Mouse (Mus musculus) cerebellum, postnatal 4 days (tissue): ENCODE measurements around the gene 1700001P01Rik.
"Not testable (repeated sequence)": the region's sequence is repeated elsewhere in the genome, so short reads cannot be mapped to it uniquely, and the experiment has no call there.

ENCODE experiments used
- DNase-seq, 2 experiments: peaks; one replicate each; pipeline ENCODE4 v3.0.0; 2022; ENCODE audit warnings: low spot score in 2 of 2, mixed read lengths in 1 of 2

Gene 1700001P01Rik

DNA sequence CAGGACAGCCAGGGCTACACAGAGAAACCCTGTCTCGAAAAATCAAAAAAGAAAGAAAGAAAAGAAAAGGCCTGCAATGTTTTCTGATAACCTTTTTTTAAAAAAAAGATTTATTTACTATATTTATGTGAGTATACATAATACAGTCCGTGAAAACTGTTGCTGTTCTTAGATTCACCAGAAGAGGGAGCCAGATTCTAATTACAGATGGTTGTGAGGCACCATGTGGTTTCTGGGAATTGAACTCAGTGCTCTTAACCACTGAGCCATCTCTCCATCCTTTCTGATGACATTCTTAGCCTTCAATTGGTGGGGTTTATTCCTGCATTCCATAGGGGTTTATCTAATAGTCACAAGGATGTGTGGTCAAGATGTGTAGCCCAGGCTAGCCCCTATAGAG lies 17.4 kb upstream of the 1700001P01Rik start:
- DNase-seq = no peak

DNA sequence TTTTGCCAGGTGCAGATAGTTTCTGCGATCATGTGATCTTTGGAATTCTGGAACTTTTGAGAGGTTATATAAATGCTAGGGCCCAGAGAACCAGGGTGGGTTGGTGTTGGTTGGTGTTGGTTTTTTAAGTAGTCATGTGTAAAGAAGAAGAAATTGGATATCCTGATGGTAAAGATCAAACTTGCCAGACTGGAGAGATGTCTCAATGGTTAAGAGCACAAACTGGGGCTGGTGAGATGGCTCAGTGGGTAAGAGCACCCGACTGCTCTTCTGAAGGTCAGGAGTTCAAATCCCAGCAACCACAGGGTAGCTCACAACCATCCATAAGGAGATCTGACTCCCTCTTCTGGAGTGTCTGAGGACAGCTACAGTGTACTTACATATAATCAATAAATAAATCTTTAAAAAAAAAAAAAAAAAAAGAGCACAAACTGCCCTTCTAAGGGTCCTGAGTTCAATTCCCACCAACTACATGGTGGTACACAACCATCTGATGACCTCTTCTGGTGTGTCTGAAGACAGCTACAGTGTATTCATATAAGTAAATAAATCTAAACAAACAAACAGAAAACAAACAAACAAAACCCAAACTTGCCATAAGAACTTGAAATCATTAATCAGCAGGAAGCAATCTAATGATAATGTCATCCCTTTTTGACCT lies 15.2 kb upstream of the 1700001P01Rik start:
- not testable (repeated sequence) for DNase-seq

DNA sequence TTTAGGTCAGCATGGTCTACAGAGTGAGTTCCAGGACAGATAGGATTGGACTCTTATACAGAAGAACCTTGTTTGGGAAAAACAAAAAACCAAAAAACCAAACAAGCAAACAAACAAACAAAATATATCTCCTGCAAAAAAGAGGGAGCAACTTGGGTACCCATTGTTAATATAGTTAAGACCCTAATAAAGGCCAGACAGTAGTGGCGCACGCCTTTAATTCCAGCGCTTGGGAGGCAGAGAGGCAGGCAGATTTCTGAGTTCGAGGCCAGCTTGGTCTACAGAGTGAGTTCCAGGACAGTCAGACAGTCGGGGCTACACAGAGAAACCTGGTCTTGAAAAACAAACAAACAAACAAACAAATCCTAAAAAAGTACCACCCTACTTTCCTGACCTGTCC lies 14.0 kb upstream of the 1700001P01Rik start:
- DNase-seq = no peak

DNA sequence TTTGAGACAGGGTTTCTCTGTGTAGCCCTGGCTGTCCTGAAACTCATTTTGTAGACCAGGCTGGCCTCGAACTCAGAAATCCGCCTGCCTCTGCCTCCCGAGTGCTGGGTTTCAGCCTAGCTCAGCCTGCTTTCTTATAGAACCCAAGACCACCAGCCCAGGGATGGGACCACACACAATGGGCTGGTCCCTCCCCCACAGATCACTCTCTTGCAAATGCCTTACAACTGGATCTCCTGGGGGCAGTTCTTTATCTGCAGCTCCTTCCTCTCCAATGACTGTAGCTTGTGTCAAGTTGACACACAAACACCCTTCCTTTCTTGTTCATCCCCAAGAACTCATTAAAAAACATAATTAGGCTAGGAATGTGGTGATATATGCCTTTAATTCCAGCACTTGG lies 12.2 kb upstream of the 1700001P01Rik start:
- no peak for DNase-seq

DNA sequence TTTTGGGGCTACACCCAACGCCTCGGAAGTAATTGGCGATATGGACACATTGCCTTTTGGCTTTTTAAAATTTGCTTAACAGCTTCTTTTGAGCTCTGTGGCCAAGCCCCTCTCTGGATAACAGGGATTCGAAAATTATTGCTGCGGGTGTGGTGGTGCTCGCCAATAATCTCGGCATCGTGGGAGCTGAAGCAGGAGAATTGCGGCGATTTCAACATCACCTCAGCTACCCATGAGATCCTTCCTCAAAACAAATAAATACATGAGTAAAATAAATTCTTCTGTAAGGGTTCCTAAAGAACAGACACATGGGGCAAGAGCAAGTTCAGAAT lies 6.8 kb upstream of the 1700001P01Rik start:
- no peak for DNase-seq

DNA sequence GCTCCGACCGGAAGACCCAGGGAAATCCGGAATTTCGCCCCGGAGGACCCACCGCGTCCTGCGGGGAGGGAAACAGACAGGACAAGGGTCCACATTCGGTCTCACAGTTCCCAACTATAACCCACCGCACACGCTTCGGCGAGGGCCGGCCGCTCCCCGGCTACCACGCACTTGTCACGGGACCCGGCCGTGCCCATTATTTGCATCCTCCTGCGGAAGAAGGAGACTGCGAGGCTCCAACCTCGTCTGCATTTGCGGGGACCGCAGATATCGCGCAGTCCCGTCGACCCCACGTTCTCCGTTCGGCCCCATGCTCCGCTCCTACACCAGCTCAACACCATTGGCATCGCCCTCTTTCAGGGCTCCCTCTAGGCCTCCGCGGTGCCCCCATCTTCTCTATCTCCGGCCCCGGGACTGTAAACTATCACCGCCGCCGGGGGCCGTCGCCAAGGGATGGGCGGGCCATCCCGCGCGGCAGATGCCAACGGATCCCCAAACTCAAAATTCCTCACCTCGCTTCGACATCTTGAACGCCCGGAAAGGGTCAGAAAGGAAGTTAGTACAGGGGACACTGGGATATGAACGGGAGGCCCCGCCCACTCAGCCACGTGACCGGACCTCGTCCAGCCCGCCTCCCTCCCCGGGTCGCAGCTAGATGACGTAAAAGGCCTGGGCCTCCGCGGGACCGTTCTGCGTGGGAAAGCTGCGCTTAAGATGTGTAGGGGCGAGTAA lies 6.3 kb upstream of the 1700001P01Rik start, which contains the start of gene Rpl23:
Gene Rpl23 (minus strand): TSS at position 606 of the 732 bp plus-strand sequence.
- DNase-seq = peak; percentile 99 to 100

DNA sequence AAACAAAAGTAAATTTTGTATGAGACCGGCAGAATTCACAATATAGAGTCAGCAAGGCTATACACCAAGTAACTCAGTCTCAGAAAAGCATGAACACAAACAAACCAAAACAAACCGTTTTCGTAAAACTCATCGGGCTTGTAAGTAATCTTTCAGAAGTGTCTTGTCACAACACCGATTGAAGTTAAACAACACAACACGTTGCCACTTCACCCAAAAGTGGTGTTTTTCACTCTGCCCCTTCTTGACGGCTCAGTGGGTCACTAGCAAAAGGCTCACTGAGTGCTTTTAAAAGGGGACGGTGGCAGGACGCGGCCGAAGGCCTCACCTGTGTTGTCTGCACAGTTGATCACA lies 5.7 kb upstream of the 1700001P01Rik start:
- DNase-seq = no peak

DNA sequence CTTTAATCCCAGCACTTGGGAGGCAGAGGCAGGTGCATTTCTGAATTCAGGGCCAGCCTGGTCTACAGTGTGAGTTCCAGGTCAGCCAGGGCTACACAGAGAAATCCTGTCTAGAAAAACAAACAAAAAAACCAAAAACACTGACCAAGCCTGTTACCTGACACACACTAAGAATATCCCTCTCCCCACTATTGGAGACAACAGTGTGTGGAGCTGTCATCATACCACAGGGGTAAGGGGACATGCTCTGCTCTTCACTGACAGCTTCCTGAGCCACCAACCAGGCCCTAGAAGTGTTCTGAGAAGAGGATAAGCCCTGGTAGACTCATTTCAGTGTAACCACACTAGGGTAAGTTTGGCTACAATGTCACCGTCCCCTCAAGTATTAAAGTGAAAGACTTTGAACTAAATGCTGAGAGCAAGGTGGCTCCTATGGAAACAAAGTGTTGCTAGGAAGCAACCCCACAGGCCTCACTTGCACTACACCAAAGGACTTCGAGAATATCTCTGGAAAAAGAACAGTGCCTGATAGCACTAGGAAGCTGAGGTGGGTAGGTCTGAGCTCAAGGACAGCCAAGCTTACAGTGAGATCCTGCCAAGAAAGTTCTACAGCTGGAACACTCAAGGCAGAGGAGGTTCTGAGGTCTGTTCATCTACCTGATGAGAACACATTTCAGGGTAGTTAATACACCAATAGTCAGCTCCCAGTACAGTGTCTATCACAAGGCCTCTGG lies 4.4 kb upstream of the 1700001P01Rik start:
- DNase-seq = no peak

DNA sequence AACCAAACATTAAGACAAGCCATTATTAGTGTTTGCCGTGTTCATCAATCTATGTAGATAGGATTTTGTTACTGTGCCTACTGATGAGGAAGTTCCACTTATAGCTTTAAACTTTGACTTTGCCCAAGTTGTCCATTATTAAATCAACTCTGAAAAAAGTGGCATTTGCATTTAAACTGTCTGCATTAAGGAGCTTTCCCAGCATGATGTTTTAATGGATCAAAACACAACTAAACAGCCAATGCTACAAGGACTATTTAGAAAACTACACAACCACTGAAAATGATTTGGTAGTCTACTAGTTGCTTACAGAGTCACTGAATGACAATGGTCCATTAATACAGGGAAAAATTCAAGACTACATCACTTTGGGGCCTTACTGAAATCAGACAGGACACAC lies 3.2 kb upstream of the 1700001P01Rik start:
- no peak for DNase-seq

DNA sequence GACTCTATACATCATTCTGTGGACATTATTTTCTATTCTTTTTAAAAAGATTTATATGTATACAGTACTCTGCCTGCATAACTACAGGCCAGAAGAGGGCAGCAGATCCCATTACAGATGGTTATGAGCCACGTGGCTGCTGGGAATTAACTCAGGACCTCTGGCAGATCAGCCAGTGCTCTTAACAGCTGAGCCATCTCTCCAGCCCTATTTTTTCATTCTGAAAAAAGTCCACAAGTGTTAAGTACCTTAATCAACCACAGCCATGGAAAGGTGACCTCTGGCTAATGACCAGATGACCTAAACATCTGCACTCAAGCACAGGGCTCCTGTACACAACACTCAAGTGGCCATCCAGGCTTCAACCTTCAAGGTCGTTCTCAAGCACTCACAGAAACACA lies 1.4 kb upstream of the 1700001P01Rik start:
- no peak for DNase-seq

DNA sequence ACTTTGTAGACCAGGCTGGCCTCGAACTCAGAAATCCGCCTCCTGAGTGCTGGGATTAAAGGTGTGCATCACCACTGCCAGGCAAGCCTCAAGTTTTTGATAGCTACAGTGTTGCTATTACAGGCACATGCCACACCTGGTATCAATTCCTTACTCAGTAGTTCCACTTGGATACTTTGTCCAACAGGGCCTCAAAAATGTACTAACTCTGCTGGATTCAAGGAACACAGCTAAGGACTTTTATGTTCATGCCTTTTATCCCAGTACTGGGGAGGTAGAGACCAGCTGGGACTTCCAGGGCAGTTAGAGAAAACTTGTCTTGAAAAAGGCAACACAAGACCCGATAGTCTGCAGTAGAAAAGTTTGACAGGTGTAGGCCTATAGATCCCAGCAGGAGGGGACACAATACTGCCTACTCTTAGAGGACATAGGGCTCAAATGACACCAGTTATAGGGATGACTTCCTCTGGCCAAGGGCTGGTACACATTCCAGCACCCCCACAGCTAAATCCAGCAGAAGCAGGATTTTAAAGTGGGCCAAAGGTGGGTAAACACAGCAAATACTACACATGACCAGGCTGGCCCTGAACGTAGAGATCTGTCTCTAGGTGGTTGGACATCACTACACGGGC lies 895 bp upstream of the 1700001P01Rik start:
- no peak for DNase-seq

DNA sequence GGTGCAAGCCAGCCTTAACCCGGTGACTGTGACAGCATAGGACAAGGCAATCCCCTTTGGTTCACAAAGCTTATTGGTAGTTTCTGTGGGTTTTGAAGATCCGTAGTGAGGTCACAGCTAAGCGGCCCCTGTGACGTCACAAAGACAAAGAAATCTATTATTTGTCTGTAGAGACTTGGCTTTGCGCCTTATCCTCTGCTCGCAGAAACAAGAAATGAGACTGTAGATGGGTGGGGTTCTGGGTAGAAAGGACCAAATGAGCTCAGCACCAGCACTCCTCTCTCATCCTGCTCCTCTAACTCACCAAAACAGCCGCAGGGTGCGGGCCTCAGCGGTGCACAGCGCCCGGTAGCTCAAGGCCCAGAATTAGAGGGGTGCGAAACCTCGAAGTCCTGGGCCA lies 532 bp downstream of the 1700001P01Rik start:
- DNase-seq = no peak

DNA sequence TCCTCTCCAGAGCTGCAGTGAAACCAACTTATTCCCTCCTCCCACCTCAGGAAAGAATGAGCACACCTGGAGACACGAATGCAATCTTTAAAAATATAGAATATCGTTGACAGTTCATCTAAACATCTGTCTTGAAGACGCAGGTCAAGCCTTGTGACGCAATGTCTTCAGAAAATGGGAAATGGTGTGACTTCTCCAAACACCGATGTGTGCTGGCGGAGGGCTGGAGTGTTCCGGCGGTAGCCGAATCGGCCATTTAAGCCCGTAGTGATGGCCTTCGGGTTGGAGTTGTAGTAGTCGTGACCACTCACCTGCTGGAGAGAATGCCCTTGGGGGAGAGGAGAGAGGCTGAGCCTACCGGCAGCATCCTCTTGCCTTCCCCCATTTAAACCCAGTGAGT lies 4.3 kb downstream of the 1700001P01Rik start:
- no peak for DNase-seq

DNA sequence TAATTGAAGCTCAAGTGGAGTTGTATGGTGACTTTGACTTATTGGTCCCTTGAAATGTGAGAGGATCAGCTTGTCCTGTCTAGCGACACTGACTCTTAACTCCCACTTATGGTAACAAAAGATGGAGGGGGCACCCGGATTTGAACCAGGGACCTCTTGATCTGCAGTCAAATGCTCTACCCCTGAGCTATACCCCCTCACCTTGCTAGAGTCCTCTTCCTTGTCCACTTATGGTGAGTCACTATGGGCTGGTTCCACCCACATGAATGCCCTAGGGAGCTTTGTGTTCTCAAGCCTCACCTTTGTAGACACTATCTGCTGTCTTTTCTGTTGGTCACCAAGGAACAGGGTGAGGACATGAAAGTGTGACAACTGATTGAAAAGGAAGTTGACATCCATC lies 6.0 kb downstream of the 1700001P01Rik start:
- DNase-seq = no peak

DNA sequence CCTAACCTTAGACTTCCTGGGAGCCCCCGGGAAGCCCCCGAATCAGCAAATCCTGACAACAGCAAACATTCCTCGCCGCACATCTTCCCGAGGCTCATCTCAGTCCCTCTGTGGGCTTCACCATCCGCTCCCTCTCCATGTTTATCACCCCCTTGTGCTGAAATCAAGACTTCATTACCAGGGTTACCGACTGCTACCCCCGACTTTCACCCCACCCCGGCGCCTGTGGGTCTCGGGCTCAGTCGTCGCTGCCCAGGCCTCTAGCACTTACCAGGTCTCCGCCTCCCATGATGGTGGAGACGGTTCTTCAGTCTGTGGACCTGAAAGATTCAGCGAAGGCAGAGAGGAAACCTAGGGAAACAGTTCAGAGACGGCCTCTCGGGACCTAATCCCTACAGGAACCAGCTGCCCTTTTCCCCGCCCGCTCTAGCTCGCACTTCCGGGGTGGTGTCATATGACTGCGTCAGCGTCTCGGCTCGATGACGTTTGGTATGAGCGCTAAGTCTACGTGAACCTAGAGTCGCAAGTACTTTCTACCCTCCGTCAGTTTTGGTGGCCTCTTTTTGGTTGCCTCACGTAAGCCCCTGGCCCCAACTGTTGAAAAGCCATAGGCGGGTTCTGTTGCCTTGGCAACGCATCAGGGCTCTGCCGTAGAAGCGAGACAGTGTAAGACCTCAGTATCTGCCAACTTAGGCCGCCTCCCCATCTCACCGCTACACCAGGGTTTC lies 9.4 kb downstream of the 1700001P01Rik start, which contains the start of gene Cwc25:
Gene Cwc25 (minus strand): TSS at position 403 of the 728 bp plus-strand sequence.
- peak; percentile 89 to 93 for DNase-seq

DNA sequence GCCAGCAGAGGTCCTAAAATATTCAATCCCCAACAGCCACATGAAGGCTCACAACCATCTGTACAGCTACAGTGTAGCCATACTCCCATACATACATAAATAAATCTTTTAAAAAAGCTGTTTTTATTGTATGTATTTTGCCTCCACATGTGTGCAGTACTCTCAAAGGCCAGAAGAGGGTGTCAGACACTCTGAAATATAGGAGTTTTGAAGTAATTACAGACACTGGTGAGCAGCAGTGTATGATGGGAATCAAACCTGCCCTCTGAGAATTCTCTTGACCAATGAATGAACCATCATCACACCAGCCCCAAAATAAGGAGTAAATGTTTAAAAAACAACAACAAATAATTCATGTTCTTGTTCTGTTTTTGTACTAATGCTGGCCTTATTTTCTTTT lies 14.1 kb downstream of the 1700001P01Rik start:
- no peak for DNase-seq

DNA sequence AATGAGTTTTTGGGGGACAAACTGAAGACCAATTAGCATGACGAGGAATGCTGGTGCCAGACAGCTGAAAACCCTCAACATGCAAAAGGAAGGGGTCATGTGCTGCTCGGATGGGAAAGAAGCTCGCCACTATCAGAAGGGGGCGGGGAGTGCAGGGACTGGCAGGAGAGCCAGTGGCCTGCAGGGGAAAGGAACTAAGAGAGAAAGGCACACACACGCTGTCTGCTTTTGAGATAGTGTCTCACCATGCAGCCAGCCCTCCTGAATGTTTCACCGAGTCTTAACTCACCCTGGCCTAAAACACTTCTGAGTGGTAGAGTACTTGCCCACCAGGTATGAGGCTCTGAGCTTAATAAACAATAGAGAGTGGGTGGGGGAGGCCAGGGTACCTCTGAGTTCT lies 16.8 kb downstream of the 1700001P01Rik start:
- DNase-seq = no peak

DNA sequence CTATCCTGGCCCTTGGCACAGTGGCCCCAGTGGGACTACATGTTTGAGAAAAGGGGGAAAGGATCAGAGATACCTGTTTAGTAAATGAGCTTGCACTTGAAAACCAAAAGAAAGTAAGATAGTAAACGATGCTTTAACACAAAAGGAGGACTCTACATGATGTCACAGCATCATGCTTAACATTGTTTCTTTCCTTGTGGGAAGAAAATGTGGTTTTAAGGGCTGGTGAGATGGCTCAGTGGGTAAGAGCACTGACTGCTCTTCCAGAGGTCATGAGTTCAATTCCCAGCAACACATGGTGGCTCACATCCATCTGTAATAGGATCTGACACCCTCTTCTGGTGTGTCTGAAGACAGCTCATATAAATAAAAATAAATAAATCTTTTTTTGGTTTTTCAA lies 17.6 kb downstream of the 1700001P01Rik start:
- no peak for DNase-seq

DNA sequence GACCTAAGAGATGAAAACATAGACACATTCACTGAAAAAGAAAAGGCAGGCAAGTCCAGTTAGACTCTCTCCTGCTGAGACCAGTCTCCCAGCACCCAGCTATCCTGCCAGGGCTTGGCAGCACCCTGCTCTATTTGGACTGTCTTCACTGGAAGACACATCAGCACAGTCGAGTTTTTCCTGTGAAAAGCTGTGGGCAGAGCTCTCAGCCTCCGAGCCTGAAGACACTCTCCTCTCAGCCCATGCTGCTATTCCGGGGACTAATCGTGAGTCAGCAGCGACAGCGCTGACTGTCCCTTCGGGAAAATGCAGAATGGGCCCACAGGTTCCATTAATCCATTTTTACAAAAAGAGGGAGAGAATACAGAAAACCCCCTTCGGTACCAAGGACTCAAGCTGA lies 22.4 kb downstream of the 1700001P01Rik start:
- DNase-seq = no peak

DNA sequence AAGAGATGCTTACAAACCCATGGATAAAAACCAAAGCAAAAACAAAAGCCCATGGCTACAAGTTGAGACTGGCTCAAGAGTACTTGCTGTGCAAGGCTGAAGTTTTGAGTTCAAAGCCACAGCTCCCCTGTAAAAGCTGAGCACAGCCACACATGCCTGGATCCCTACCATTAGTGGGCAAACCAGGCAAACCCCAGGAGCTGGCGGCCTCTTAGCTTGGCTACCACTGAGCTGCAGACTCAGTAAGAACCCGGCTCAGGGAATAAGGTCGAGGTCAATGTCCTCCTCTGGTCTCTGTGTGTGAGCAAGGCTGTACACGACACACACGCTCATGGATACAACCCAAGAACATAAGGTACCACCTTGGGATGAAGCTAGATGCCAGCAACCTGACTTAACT lies 27.2 kb downstream of the 1700001P01Rik start:
- DNase-seq = no peak

DNA sequence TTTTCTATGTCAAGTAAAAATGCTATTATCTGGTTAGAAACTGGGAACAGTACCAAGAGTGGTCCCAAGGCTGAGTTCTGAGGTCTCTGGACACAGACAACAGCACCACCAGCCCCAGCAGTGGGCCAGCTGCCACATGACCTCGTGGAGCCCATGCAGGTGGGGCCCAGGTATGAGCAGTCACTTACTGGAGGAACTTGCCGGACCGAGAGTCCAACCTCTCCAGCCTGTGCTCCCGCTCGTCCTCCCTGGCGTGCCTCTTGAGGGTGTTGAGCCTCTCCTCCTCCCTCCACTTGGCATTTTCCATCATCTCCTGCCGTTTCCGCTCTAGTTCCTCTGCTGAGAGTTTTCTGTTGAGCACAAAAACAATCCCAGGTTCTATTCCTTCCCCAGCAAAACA lies 27.9 kb downstream of the 1700001P01Rik start:
- no peak for DNase-seq

DNA sequence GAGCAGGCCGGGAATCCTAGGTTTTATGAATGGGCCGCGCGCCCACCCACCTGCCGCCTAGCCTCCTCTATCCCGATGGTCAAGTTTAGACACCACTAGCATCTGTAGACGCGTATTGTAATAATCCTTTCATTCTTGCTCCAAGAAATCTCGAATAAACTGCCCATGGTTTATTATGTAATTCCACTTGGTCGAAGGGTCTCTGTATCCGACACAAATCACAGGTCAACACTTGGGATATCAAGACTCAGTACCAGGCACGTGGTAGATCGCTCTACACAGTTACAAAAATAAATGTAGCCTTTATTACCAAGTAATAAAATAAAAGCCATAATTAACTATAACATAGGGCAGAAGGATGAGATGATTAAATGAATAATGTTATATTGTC lies 30.4 kb downstream of the 1700001P01Rik start:
- DNase-seq = no peak
